Mouse (Mus musculus) cortical plate, adult 2 months (tissue): Measurements from ENCODE around the gene Ddn.

Experiments used
- CTCF ChIP-seq: fragments of 200-500 bp; IDR thresholded peaks from 2 replicates; pipeline ENCODE4 v1.5.1; 2011; ENCODE audit warnings: mild to moderate bottlenecking, control low read depth, low read length; ENCODE audit not compliant: insufficient read depth; ENCODE audit errors: extremely low read depth
- POLR2A ChIP-seq: fragments of 200-500 bp; IDR thresholded peaks from 2 replicates; pipeline ENCODE4 v1.6.1; 2011; ENCODE audit warnings: mild to moderate bottlenecking, low read length, control low read depth; ENCODE audit not compliant: insufficient read depth; ENCODE audit errors: extremely low read depth

DNA sequence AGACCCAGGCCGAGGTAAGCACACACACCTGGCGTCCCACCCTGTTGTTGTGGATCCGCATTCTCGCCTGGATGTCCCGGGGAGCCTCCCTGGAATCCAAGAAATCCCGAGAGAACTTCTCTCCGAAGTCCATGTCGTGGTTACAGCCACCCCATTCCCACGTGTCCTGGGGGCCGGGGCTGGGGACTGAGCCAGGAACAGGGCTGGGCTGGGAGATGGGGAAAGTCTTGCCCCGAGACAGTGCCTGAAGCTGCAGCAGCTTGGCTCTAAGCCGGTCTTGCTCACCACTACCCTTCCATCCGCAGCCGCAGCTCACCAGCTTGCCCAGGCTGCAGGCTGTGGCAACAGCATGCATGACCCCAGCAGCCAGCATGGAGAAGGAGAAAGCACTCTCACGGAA lies 35.2 kb downstream of the Ddn start:
- TF ChIP-seq POLR2A = no peak
- TF ChIP-seq CTCF = no peak
